Mouse (Mus musculus): ENCODE data around the gene Agpat4. TPM values are rescaled to one million over a fixed set of nuclear protein-coding genes. Genes with fewer than 3 reads are reported as not detected.

Agpat4 gene
- total RNA-seq, 4 experiments from 2014 or later = 53.1 to 56.3 (median 54.5) TPM

GRCm38 (mm10) chr17:12160540-12160939, 42.0 kb downstream of the Agpat4 start:
- no peak for DNase-seq (ENCODE audit: low spot score in 2 of 2)

GRCm38 (mm10) chr17:12160984-12161764, 42.7 kb downstream of the Agpat4 start:
- DNase-seq (ENCODE audit: low spot score in 2 of 2) = no peak

- no peak for DNase-seq (ENCODE audit: low spot score in 2 of 2)
These were observed 43.4 kb downstream of the Agpat4 start for GRCm38 (mm10) chr17:12161877-12162276.

GRCm38 (mm10) chr17:12162824-12163223, 44.3 kb downstream of the Agpat4 start:
- no peak for DNase-seq (ENCODE audit: low spot score in 2 of 2)

GRCm38 (mm10) chr17:12163403-12163802, 44.9 kb downstream of the Agpat4 start:
- no peak for DNase-seq (ENCODE audit: low spot score in 2 of 2)

GRCm38 (mm10) chr17:12163903-12164302, 45.4 kb downstream of the Agpat4 start:
- DNase-seq (ENCODE audit: low spot score in 2 of 2) = peak; percentile 45 to 74

GRCm38 (mm10) chr17:12164507-12164906, 46.0 kb downstream of the Agpat4 start:
- no peak for DNase-seq (ENCODE audit: low spot score in 2 of 2)

GRCm38 (mm10) chr17:12165009-12165695, 46.6 kb downstream of the Agpat4 start:
- DNase-seq (ENCODE audit: low spot score in 2 of 2) = no peak

GRCm38 (mm10) chr17:12165701-12166100, 47.2 kb downstream of the Agpat4 start:
- no peak for DNase-seq (ENCODE audit: low spot score in 2 of 2)

- DNase-seq (ENCODE audit: low spot score in 2 of 2) = peak; percentile 21 to 79
These were observed 50.0 kb downstream of the Agpat4 start for GRCm38 (mm10) chr17:12168536-12168935.

- no peak for DNase-seq (ENCODE audit: low spot score in 2 of 2)
These were observed 50.9 kb downstream of the Agpat4 start for GRCm38 (mm10) chr17:12169326-12169836.

GRCm38 (mm10) chr17:12170791-12171497, 52.4 kb downstream of the Agpat4 start:
- DNase-seq (ENCODE audit: low spot score in 2 of 2) = no peak

- DNase-seq (ENCODE audit: low spot score in 2 of 2) = no peak
These were observed 53.2 kb downstream of the Agpat4 start for GRCm38 (mm10) chr17:12171666-12172065.

- no peak for DNase-seq (ENCODE audit: low spot score in 2 of 2)
These were observed 55.7 kb downstream of the Agpat4 start for GRCm38 (mm10) chr17:12174221-12174620.

- DNase-seq (ENCODE audit: low spot score in 2 of 2) = no peak
These were observed 56.4 kb downstream of the Agpat4 start for GRCm38 (mm10) chr17:12174896-12175295.

- no peak for DNase-seq (ENCODE audit: low spot score in 2 of 2)
These were observed 57.1 kb downstream of the Agpat4 start for GRCm38 (mm10) chr17:12175626-12176025.

GRCm38 (mm10) chr17:12179339-12179738, 60.8 kb downstream of the Agpat4 start:
- no peak for DNase-seq (ENCODE audit: low spot score in 2 of 2)

GRCm38 (mm10) chr17:12179766-12180165, 61.3 kb downstream of the Agpat4 start:
- DNase-seq (ENCODE audit: low spot score in 2 of 2) = no peak

GRCm38 (mm10) chr17:12182702-12183485, 64.4 kb downstream of the Agpat4 start:
- DNase-seq (ENCODE audit: low spot score in 2 of 2) = no peak

- no peak for DNase-seq (ENCODE audit: low spot score in 2 of 2)
These were observed 65.8 kb downstream of the Agpat4 start for GRCm38 (mm10) chr17:12184283-12184682.

- DNase-seq (ENCODE audit: low spot score in 2 of 2) = no peak
These were observed 67.4 kb downstream of the Agpat4 start for GRCm38 (mm10) chr17:12185855-12186254.
